Mouse (Mus musculus) ovary, postnatal 14 days (tissue): ENCODE measurements around the gene Amn1.
"Not testable (repeated sequence)": the region's sequence is repeated elsewhere in the genome, so short reads cannot be mapped to it uniquely, and the experiment has no call there.

Source experiments
- DNase-seq: peaks from one replicate; pipeline ENCODE4 v3.0.0; 2022; ENCODE audit warnings: low spot score

The Amn1 gene

GRCm38 (mm10) chr6:149188041-149188924 is at the start of gene Amn1:
TSS of gene Amn1 (minus strand) at chr6:149188712.
- DNase-seq, result peak; percentile 91

- DNase-seq, result no peak
Measured at GRCm38 (mm10) chr6:149236807-149237206, 48.3 kb upstream of the Amn1 start.

GRCm38 (mm10) chr6:149233918-149234317 is 45.4 kb upstream of the Amn1 start:
- DNase-seq, result no peak

GRCm38 (mm10) chr6:149224751-149225150 is 36.2 kb upstream of the Amn1 start:
- no peak for DNase-seq

- no peak for DNase-seq
Measured at GRCm38 (mm10) chr6:149221296-149221695, 32.8 kb upstream of the Amn1 start.

GRCm38 (mm10) chr6:149198572-149198971 is 10.1 kb upstream of the Amn1 start:
- no peak for DNase-seq

GRCm38 (mm10) chr6:149197116-149197515 is 8.6 kb upstream of the Amn1 start:
- no peak for DNase-seq

- DNase-seq, result no peak
Measured at GRCm38 (mm10) chr6:149193276-149193905, 4.9 kb upstream of the Amn1 start.

- DNase-seq, result not testable (repeated sequence)
Measured at GRCm38 (mm10) chr6:149191951-149192350, 3.4 kb upstream of the Amn1 start.

- DNase-seq, result no peak
Measured at GRCm38 (mm10) chr6:149189340-149189922, 919 bp upstream of the Amn1 start.

- no peak for DNase-seq
Measured at GRCm38 (mm10) chr6:149188925-149189257, 379 bp upstream of the Amn1 start.

- DNase-seq, result no peak
Measured at GRCm38 (mm10) chr6:149187371-149187770, 1.1 kb downstream of the Amn1 start.

GRCm38 (mm10) chr6:149184007-149184406 is 4.5 kb downstream of the Amn1 start:
- no peak for DNase-seq

- no peak for DNase-seq
Measured at GRCm38 (mm10) chr6:149179064-149179463, 9.4 kb downstream of the Amn1 start.

- DNase-seq, result no peak
Measured at GRCm38 (mm10) chr6:149174932-149175570, 13.5 kb downstream of the Amn1 start.

GRCm38 (mm10) chr6:149173831-149174625 is 14.5 kb downstream of the Amn1 start:
- DNase-seq, result no peak

GRCm38 (mm10) chr6:149169965-149170364 is 18.5 kb downstream of the Amn1 start:
- DNase-seq, result not testable (repeated sequence)

GRCm38 (mm10) chr6:149168436-149168835 is 20.1 kb downstream of the Amn1 start:
- no peak for DNase-seq

- no peak for DNase-seq
Measured at GRCm38 (mm10) chr6:149167672-149168071, 20.8 kb downstream of the Amn1 start.

GRCm38 (mm10) chr6:149167038-149167437 is 21.5 kb downstream of the Amn1 start:
- not testable (repeated sequence) for DNase-seq

- DNase-seq, result no peak
Measured at GRCm38 (mm10) chr6:149155031-149155841, 33.3 kb downstream of the Amn1 start.
